Mouse (Mus musculus) limb, embryonic 14.5 days (tissue): ENCODE data around the gene Fam20b. TPM values are rescaled to one million over a fixed set of nuclear protein-coding genes. Genes with fewer than 3 reads are reported as not detected.

Experiments
- ATAC-seq: fragments of 200-750 bp; cut with Nextera tagmentation; 2 replicates; pipeline ENCODE4 v1.8.0; 2017; ENCODE audit warnings: low read depth, moderate number of reproducible peaks, moderate TSS enrichment; ENCODE audit not compliant: low FRiP score
- DNase-seq: peaks from one replicate; pipeline ENCODE4 v3.0.0-alpha.2; 2015; ENCODE audit warnings: low spot score
- H3K27ac ChIP-seq: fragments of 300-500 bp; sonication (generic); replicated peaks from 2 replicates; pipeline ENCODE4 v1.5.1; 2014; ENCODE audit warnings: low read depth, mild to moderate bottlenecking, low read length, moderate library complexity, mixed read lengths
- H3K27me3 ChIP-seq: fragments of 300-500 bp; sonication (generic); 2 replicates; pipeline ENCODE4 v1.6.1; 2014; ENCODE audit warnings: low read length, mixed read lengths; ENCODE audit not compliant: control insufficient read depth, insufficient read depth
- H3K36me3 ChIP-seq: fragments of 300-500 bp; sonication (generic); 2 replicates; pipeline ENCODE4 v1.6.1; 2014; ENCODE audit warnings: mild to moderate bottlenecking, low read length, moderate library complexity, mixed read lengths; ENCODE audit not compliant: control insufficient read depth, insufficient read depth
- H3K4me1 ChIP-seq: fragments of 300-500 bp; sonication (generic); 2 replicates; pipeline ENCODE4 v1.6.1; 2014; ENCODE audit warnings: antibody characterized with exemption, low read length, mixed read lengths; ENCODE audit not compliant: control insufficient read depth, insufficient read depth
- H3K4me2 ChIP-seq: fragments of 300-500 bp; sonication (generic); replicated peaks from 2 replicates; pipeline ENCODE4 v1.6.1; 2014; ENCODE audit warnings: low read depth, mild to moderate bottlenecking, low read length, moderate library complexity; ENCODE audit not compliant: severe bottlenecking
- H3K4me3 ChIP-seq: fragments of 300-500 bp; sonication (generic); replicated peaks from 2 replicates; pipeline ENCODE4 v1.5.1; 2014; ENCODE audit warnings: low read length
- H3K9ac ChIP-seq: fragments of 300-500 bp; sonication (generic); 2 replicates; pipeline ENCODE4 v1.6.1; 2014; ENCODE audit warnings: mild to moderate bottlenecking, low read depth, low read length, moderate library complexity; ENCODE audit not compliant: severe bottlenecking
- H3K9me3 ChIP-seq: fragments of 300-500 bp; sonication (generic); 2 replicates; pipeline ENCODE4 v1.6.1; 2016; ENCODE audit warnings: low read length; ENCODE audit not compliant: control insufficient read depth
- POLR2A ChIP-seq: fragments of 200-500 bp; IDR thresholded peaks from 2 replicates; pipeline ENCODE4 v1.8.0; 2012; ENCODE audit warnings: inconsistent platforms, mild to moderate bottlenecking, moderate library complexity, borderline replicate concordance; ENCODE audit not compliant: insufficient read depth, insufficient read length; ENCODE audit errors: extremely low read depth
- WGBS: fragments of 180-500 bp; shearing (Covaris S2); extraction: QIAGEN DNeasy Blood & Tissue Kit; methylation state at CpG from one replicate; pipeline ENCODE4 v1.1.7; 2014; 5-methylcytosine and 5-hydroxymethylcytosine counted together
- polyA plus RNA-seq, 2 experiments: library from polyadenylated mRNA; depleted of rRNA in 1 of 2; stranded (reverse) in 1 of 2; unstranded in 1 of 2; fragments of >200 nt; fragmentation: Nextera tagmentation in 1 of 2; extraction: Ambion mirVana in 1 of 2; gene quantifications; 2 replicates each; pipeline versions ENCODE4 v1.2.1 to v1.2.3; 2012 to 2014

Fam20b gene
- polyA plus RNA-seq, 2 experiments = 33.5 to 35.8 TPM

DNA sequence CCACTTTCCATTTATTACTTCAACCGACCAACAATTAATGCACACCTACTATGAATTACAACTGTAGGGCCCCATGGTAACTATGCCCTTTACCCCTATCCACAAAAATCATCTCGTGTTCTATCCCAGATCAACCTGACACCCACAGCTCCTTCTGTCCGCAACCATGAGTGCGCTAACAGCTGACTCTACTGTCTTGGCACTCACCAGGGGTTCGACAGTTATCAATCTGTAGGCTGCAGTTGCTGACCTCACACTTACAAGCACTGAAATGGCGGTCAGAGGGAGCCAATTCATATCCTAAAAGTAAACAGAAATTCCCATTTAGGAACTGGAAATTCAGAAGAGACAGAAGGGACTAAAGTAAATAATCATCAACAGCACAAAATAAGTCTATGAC is 2.2 kb downstream of the Fam20b start:
- Histone ChIP-seq H3K36me3 (peaks cover 11% of the 10 kb centered on the region; the same call in 1 of the 2 replicates), H3K27me3 (no peaks in the 10 kb centered on the region), H3K27ac (no peak overlapping the region), H3K4me1 (peaks cover 5% of the 10 kb centered on the region; the same call in 1 of the 2 replicates), H3K4me2 (no peak overlapping the region), H3K9me3 (no peaks in the 10 kb centered on the region), H3K9ac (no peak overlapping the region), H3K4me3 (no peak overlapping the region)
- 92% methylated on average over 6 of the region's 6 CpGs for WGBS
- ATAC-seq (no peak), DNase-seq (no peak)
- no peak for TF ChIP-seq POLR2A

DNA sequence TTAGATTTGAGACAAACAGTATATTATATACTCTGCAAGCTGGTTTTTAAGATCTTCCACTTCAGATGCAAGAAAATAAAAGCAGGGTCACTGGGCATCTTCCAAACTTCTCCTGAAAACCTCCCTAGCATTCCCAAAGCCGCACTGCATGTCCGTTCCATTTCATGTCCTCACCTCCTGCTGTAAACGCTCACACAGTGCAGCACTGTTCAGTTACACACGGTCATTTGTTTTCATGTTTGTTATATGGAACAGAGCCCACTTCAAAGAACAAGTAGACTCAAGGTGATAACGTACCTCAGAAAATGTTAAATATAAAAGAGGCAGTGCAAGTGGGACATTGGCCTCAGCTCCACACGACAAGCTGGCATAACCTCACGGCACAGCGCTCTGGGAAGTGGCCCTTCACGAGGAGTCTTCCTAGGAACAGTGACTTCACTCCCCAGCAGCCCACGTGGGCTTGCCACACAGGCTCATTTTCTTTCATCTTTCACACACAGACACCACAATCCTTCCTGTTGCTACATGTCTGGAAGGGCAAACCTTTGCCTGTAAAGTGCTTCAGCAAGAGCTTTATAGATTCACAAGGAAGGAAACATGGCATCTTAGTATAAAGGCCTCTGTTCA is 8.3 kb downstream of the Fam20b start:
- ATAC-seq (peak; percentile 53; the same call in 1 of the 2 replicates), DNase-seq (no peak)
- Histone ChIP-seq H3K4me2 (no peak overlapping the region), H3K9me3 (no peaks in the 10 kb centered on the region), H3K36me3 (peaks cover 10% of the 10 kb centered on the region), H3K9ac (no peak overlapping the region), H3K27me3 (no peaks in the 10 kb centered on the region), H3K27ac (peak overlapping the region; percentile 45), H3K4me3 (no peak overlapping the region), H3K4me1 (peaks cover 18% of the 10 kb centered on the region; the same call in 1 of the 2 replicates)
- no peak for TF ChIP-seq POLR2A
- WGBS = 29% methylated on average over 10 of the region's 10 CpGs

DNA sequence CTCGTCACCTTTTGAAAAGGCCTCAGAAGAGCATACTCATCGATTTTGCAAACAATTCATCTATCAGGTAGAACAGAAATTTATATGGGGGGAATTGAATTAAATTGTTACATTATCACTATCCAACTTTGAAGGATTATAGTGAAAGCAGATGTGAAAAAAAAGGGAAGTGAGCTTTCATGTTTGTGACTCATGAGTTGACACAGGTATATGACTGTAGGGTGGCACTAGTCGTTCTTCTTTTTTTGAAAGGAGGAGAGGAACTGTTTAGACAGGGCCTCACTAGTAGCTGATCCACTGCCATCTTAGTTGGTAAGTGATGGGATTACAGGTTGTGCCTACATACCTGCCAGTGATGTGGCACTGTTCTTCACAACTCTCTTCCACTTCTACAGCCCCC is 10.2 kb downstream of the Fam20b start:
- peaks cover 18% of the 10 kb centered on the region; the same call in 1 of the 2 replicates for H3K4me1 ChIP-seq
- H3K9me3 ChIP-seq = no peaks in the 10 kb centered on the region
- no peak overlapping the region for H3K27ac ChIP-seq
- no peak for TF ChIP-seq POLR2A
- H3K27me3 ChIP-seq = no peaks in the 10 kb centered on the region
- DNase-seq (no peak), ATAC-seq (no peak)
- peaks cover 20% of the 10 kb centered on the region for H3K36me3 ChIP-seq
- no peak overlapping the region for H3K4me2 ChIP-seq
- no peak overlapping the region for H3K4me3 ChIP-seq
- H3K9ac ChIP-seq = no peak overlapping the region
- WGBS = 89% methylated on average over 3 of the region's 3 CpGs

DNA sequence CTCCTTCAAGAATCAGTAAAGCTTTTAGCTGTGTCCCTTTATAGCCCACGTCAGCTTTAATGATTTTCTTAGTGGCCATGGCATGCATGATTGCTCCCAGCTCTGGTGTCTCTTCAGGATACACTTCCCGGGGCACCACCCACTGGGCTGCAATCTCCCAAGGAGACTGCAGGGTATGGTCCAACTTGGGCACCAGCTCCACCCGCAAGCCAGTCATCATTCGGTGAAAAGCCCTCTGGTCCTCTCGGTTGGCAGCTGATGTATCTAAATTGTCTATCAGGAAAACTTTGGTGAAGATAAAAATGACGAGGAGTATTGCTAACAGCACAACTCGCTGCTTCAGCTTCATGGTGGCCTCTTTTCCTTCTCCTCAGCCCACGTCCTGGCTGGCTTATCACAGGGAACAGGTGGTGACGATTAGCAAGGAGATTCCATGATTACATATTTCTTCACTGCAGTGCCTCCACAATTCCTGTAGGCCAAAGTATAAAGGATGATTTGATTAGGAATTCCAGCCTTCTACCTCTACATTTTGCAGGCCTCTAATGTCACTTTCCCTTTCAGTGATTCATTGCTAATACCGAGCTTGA is 13.1 kb downstream of the Fam20b start:
- Histone ChIP-seq H3K36me3 (peaks cover 35% of the 10 kb centered on the region), H3K9me3 (no peaks in the 10 kb centered on the region), H3K4me3 (no peak overlapping the region), H3K27ac (no peak overlapping the region), H3K9ac (no peak overlapping the region), H3K27me3 (no peaks in the 10 kb centered on the region), H3K4me2 (no peak overlapping the region), H3K4me1 (peaks cover 9% of the 10 kb centered on the region; the same call in 1 of the 2 replicates)
- no peak for TF ChIP-seq POLR2A
- DNase-seq (no peak), ATAC-seq (no peak)
- WGBS = 79% methylated on average over 10 of the region's 10 CpGs

DNA sequence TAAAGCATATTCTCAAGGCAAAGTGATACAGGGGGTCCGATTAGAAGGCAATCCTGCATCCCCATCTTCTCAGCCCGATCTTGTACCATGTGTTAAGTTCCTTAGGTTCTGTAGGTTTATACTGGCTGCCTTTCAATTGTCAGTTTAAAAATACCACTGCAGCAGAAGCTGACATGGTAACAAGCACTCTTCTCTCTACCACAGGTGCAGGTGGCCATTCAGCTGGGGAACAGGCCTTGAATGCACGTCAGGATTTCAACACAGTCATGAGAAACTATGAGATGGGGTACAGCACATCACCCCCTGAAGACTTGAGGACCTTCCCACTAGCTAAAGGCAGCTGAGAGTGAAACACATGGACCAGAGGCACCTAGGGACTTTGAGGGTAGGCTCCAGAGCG is 15.4 kb downstream of the Fam20b start:
- Histone ChIP-seq H3K4me1 (no peaks in the 10 kb centered on the region), H3K36me3 (peaks cover 51% of the 10 kb centered on the region), H3K4me3 (no peak overlapping the region), H3K4me2 (no peak overlapping the region), H3K9me3 (no peaks in the 10 kb centered on the region), H3K9ac (no peak overlapping the region), H3K27ac (no peak overlapping the region), H3K27me3 (no peaks in the 10 kb centered on the region)
- ATAC-seq = no peak
- no peak for TF ChIP-seq POLR2A
- no peak for DNase-seq
- 89% methylated on average over 4 of the region's 4 CpGs for WGBS
